Mouse (Mus musculus): ENCODE results near the gene Arhgap45. TPM values are rescaled to one million over a fixed set of nuclear protein-coding genes. Genes with fewer than 3 reads are reported as not detected.

Gene Arhgap45
- polyA plus RNA-seq, 2 experiments = 3.4 to 12.8 TPM

- DNase-seq (ENCODE audit: low spot score) = no peak
- no peak for TF ChIP-seq POLR2A (IDR thresholded peaks at IDR 0.05; ENCODE audit: borderline replicate concordance, extremely low read depth, insufficient read depth, insufficient read length)
- H3K9ac ChIP-seq (ENCODE audit: low read depth, low read length, severe bottlenecking) = no peak overlapping the region
- H3K27me3 ChIP-seq (ENCODE audit: control insufficient read depth, insufficient read depth, low read length) = no peaks in the 10 kb centered on the region
- H3K36me3 ChIP-seq (ENCODE audit: control insufficient read depth, insufficient read depth, low read length) = peaks cover 57% of the 10 kb centered on the region
- 88% methylated on average over 16 of the region's 28 CpGs for whole genome bisulfite sequencing
- no peak overlapping the region for H3K27ac ChIP-seq (replicated peaks; ENCODE audit: low read depth, low read length)
- no peak overlapping the region for H3K4me2 ChIP-seq (replicated peaks; ENCODE audit: low read depth, low read length, severe bottlenecking)
- H3K9me3 ChIP-seq (ENCODE audit: control insufficient read depth, low read length) = no peaks in the 10 kb centered on the region
- peaks cover under 1% of the 10 kb centered on the region; the same call in 1 of the 2 replicates for H3K4me1 ChIP-seq (ENCODE audit: control insufficient read depth, insufficient read depth, low read length)
- no peak for ATAC-seq (ENCODE audit: low FRiP score, low read depth)
- H3K4me3 ChIP-seq (replicated peaks; ENCODE audit: low read length) = no peak overlapping the region
These were observed 39.1 kb upstream of the Arhgap45 start for GRCm38 (mm10) chr10:79977324-79977723.

GRCm38 (mm10) chr10:79978061-79978460 lies 38.4 kb upstream of the Arhgap45 start:
- Histone ChIP-seq H3K9ac (ENCODE audit: low read depth, low read length, severe bottlenecking) (no peak overlapping the region), H3K36me3 (ENCODE audit: control insufficient read depth, insufficient read depth, low read length) (peaks cover 57% of the 10 kb centered on the region), H3K4me1 (ENCODE audit: control insufficient read depth, insufficient read depth, low read length) (peaks cover 8% of the 10 kb centered on the region), H3K4me3 (replicated peaks; ENCODE audit: low read length) (no peak overlapping the region), H3K9me3 (ENCODE audit: control insufficient read depth, low read length) (no peaks in the 10 kb centered on the region), H3K4me2 (replicated peaks; ENCODE audit: low read depth, low read length, severe bottlenecking) (no peak overlapping the region), H3K27ac (replicated peaks; ENCODE audit: low read depth, low read length) (no peak overlapping the region), H3K27me3 (ENCODE audit: control insufficient read depth, insufficient read depth, low read length) (no peaks in the 10 kb centered on the region)
- WGBS = 94% methylated on average over 20 of the region's 21 CpGs
- DNase-seq (ENCODE audit: low spot score) (no peak), ATAC-seq (ENCODE audit: low FRiP score, low read depth) (no peak)
- TF ChIP-seq POLR2A (IDR thresholded peaks at IDR 0.05; ENCODE audit: borderline replicate concordance, extremely low read depth, insufficient read depth, insufficient read length) = no peak

GRCm38 (mm10) chr10:79979401-79980155 lies 36.9 kb upstream of the Arhgap45 start:
- Histone ChIP-seq H3K9me3 (ENCODE audit: control insufficient read depth, low read length) (no peaks in the 10 kb centered on the region), H3K4me2 (replicated peaks; ENCODE audit: low read depth, low read length, severe bottlenecking) (no peak overlapping the region), H3K36me3 (ENCODE audit: control insufficient read depth, insufficient read depth, low read length) (peaks cover 54% of the 10 kb centered on the region), H3K27me3 (ENCODE audit: control insufficient read depth, insufficient read depth, low read length) (no peaks in the 10 kb centered on the region), H3K4me3 (replicated peaks; ENCODE audit: low read length) (no peak overlapping the region), H3K9ac (ENCODE audit: low read depth, low read length, severe bottlenecking) (no peak overlapping the region), H3K27ac (replicated peaks; ENCODE audit: low read depth, low read length) (no peak overlapping the region), H3K4me1 (ENCODE audit: control insufficient read depth, insufficient read depth, low read length) (peaks cover 13% of the 10 kb centered on the region)
- 93% methylated on average over 22 of the region's 22 CpGs for WGBS
- ATAC-seq (ENCODE audit: low FRiP score, low read depth) (no peak), DNase-seq (ENCODE audit: low spot score) (no peak)
- TF ChIP-seq POLR2A (IDR thresholded peaks at IDR 0.05; ENCODE audit: borderline replicate concordance, extremely low read depth, insufficient read depth, insufficient read length) = no peak

GRCm38 (mm10) chr10:79983205-79983604 lies 33.2 kb upstream of the Arhgap45 start:
- Histone ChIP-seq H3K9me3 (ENCODE audit: control insufficient read depth, low read length) (no peaks in the 10 kb centered on the region), H3K4me1 (ENCODE audit: control insufficient read depth, insufficient read depth, low read length) (peaks cover 35% of the 10 kb centered on the region), H3K36me3 (ENCODE audit: control insufficient read depth, insufficient read depth, low read length) (peaks cover 21% of the 10 kb centered on the region), H3K27ac (replicated peaks; ENCODE audit: low read depth, low read length) (no peak overlapping the region), H3K9ac (ENCODE audit: low read depth, low read length, severe bottlenecking) (peak overlapping the region; percentile 72), H3K4me2 (replicated peaks; ENCODE audit: low read depth, low read length, severe bottlenecking) (peak overlapping the region; percentile 85), H3K27me3 (ENCODE audit: control insufficient read depth, insufficient read depth, low read length) (no peaks in the 10 kb centered on the region), H3K4me3 (replicated peaks; ENCODE audit: low read length) (peak overlapping the region; percentile 68)
- DNase-seq (ENCODE audit: low spot score) (no peak), ATAC-seq (ENCODE audit: low FRiP score, low read depth) (no peak)
- no peak for TF ChIP-seq POLR2A (IDR thresholded peaks at IDR 0.05; ENCODE audit: borderline replicate concordance, extremely low read depth, insufficient read depth, insufficient read length)
- 76% methylated on average over 5 of the region's 5 CpGs for WGBS

- no peaks in the 10 kb centered on the region for H3K9me3 ChIP-seq (ENCODE audit: control insufficient read depth, low read length)
- WGBS = 3% methylated on average over 12 of the region's 21 CpGs
- no peak for TF ChIP-seq POLR2A (IDR thresholded peaks at IDR 0.05; ENCODE audit: borderline replicate concordance, extremely low read depth, insufficient read depth, insufficient read length)
- H3K36me3 ChIP-seq (ENCODE audit: control insufficient read depth, insufficient read depth, low read length) = peaks cover 17% of the 10 kb centered on the region
- DNase-seq (ENCODE audit: low spot score) (peak; percentile 58), ATAC-seq (ENCODE audit: low FRiP score, low read depth) (no peak)
- peak overlapping the region; percentile 72 for H3K9ac ChIP-seq (ENCODE audit: low read depth, low read length, severe bottlenecking)
- peaks cover 35% of the 10 kb centered on the region for H3K4me1 ChIP-seq (ENCODE audit: control insufficient read depth, insufficient read depth, low read length)
- peak overlapping the region; percentile 68 for H3K4me3 ChIP-seq (replicated peaks; ENCODE audit: low read length)
- H3K4me2 ChIP-seq (replicated peaks; ENCODE audit: low read depth, low read length, severe bottlenecking) = peak overlapping the region; percentile 85
- H3K27me3 ChIP-seq (ENCODE audit: control insufficient read depth, insufficient read depth, low read length) = no peaks in the 10 kb centered on the region
- peak overlapping the region; percentile 96 for H3K27ac ChIP-seq (replicated peaks; ENCODE audit: low read depth, low read length)
These were observed 32.8 kb upstream of the Arhgap45 start for GRCm38 (mm10) chr10:79983670-79984069.
